Mouse (Mus musculus): ENCODE measurements around the gene Kat7. TPM values are rescaled to one million over a fixed set of nuclear protein-coding genes. Genes with fewer than 3 reads are reported as not detected.

Kat7 gene
- polyA plus RNA-seq, 1 experiment = 93.1 TPM

DNA sequence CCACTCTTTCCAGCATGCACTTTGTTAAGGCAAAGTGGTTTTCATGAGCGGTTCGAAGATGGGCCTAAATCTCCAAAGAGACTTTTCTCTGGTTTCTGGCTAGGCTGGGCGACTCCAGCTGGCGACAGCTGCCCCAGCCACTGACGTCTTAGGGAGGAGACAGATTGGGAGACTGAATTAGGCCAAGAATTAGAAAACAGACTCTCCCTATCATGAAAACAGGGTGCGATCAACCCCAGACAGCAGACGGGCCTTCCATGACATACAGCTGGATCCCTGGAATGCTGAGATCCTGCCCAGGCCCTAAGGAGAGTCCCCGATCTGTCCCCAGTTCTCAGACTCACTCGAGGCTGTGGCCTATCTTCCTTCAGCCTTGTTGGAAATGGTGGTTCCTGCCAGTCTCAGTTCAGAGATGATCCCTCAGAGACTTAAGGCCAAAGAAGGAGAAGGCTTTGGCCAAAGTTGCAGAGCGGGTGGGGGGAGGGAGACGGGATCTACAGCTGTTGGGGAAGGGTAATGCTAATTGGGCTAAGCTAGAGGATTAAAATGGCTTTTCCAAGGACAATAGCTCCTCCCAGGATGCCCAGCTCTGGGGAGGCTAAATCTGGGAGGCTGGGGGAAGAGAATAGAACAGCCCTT lies 46.1 kb downstream of the Kat7 start:
- Histone ChIP-seq H3K4me1 (ENCODE audit: control insufficient read depth, insufficient read depth, low read length) (peaks cover 4% of the 10 kb centered on the region), H3K4me3 (ENCODE audit: control insufficient read depth, low read depth, low read length) (no peak overlapping the region)

DNA sequence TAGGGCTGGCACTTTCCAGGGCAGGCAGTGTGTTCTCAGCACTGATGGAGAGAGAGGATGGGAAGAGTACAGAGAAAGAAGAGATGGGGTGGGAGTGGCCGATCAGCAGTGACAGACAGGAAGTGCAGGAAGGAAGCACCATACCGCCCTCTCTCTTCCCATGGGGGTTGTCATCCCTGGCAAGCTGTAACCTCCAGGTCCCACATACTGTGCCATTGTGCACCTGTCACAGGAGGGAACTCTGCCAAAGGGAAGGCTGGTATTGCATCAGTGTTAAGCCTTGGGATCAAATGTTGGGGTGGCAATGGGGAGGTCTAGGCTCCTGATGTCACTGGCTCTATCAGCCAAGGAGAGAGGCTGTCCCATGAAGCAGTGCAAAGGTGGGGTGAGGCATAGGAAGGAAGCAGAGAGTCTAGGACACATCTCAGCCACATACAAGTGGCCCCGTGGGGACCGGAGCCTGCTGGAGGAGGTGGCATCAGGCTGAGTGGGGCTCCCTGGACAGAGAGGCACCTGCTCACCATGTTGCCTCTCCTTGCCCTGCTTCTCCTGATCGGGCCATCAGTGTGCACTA lies 48.8 kb downstream of the Kat7 start, which contains the start of gene Tac4:
Tac4 (plus strand) TSS at position 352 of the 574 bp plus-strand sequence.
- no peak within 1 kb of the TSS for H3K4me3 ChIP-seq (ENCODE audit: control insufficient read depth, low read depth, low read length)
- H3K27ac ChIP-seq (ENCODE audit: control insufficient read depth, insufficient read depth, low read depth, low read length) = no peak within 1 kb of the TSS
- TF ChIP-seq POLR2A (IDR thresholded peaks at IDR 0.05; ENCODE audit: control insufficient read depth, low read depth, low read length) = no peak
- TF ChIP-seq CTCF (IDR thresholded peaks at IDR 0.05; ENCODE audit: control insufficient read depth, insufficient read depth, insufficient replicate concordance, low read depth, low read length) = no peak
- H3K27me3 ChIP-seq (ENCODE audit: control insufficient read depth, insufficient read depth, low read length) = no peaks in the 10 kb centered on the region
- H3K4me1 ChIP-seq (ENCODE audit: control insufficient read depth, insufficient read depth, low read length) = peaks cover 6% of the 10 kb centered on the region
- H3K36me3 ChIP-seq (ENCODE audit: control insufficient read depth, insufficient read depth, low read length) = no peaks in the 10 kb centered on the region

More for the DNA sequence above, 46.1 kb downstream of the Kat7 start:
- H3K27ac ChIP-seq (ENCODE audit: control insufficient read depth, insufficient read depth, low read depth, low read length) = peak overlapping the region; percentile 36
- H3K27me3 ChIP-seq (ENCODE audit: control insufficient read depth, insufficient read depth, low read length) = no peaks in the 10 kb centered on the region
- H3K36me3 ChIP-seq (ENCODE audit: control insufficient read depth, insufficient read depth, low read length) = no peaks in the 10 kb centered on the region
- TF ChIP-seq POLR2A (IDR thresholded peaks at IDR 0.05; ENCODE audit: control insufficient read depth, low read depth, low read length) (no peak), CTCF (IDR thresholded peaks at IDR 0.05; ENCODE audit: control insufficient read depth, insufficient read depth, insufficient replicate concordance, low read depth, low read length) (no peak)

DNA sequence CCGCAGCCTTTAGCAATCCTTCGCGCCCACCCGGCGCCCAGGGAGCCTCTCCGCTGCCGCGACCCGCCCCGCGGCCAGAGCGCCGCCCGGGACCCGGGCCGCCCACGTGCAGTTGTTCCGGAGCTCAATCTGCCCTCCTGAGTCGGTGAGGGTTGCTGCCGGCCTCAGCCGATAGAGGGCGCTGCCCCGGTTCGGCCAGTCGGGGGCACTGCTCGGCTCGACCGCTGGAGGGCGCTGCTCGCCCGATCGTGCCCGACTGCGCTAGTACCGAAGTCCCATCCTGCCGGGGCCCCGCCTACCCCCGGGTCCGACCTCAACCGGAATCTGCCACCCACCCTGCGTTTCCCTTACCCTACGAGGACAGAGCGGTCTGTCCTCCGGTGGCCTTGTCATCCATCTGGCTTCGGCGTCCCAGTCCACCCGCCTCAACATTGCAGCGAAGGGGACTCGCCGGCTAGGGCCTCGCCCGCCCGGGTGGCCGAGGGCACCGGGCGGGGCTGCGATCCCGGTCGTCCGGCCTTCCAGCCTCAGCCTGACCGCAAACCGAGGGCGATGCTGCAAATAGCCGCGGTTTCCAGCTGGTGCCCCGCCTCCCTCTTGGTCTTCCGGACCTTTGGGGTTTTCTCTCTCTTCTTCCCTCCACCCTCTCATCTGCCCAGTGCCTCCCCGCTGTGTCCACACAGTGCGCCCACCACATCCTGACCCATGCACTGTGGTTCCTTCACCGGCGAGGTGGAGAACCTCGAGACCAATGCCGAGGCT lies 50.8 kb downstream of the Kat7 start:
- H3K36me3 ChIP-seq (ENCODE audit: control insufficient read depth, insufficient read depth, low read length) = no peaks in the 10 kb centered on the region
- peak overlapping the region; percentile 93 for H3K4me3 ChIP-seq (ENCODE audit: control insufficient read depth, low read depth, low read length)
- peak; percentile 100 for TF ChIP-seq CTCF (IDR thresholded peaks at IDR 0.05; ENCODE audit: control insufficient read depth, insufficient read depth, insufficient replicate concordance, low read depth, low read length)
- no peak; the same call in 1 of the 2 replicates for TF ChIP-seq POLR2A (IDR thresholded peaks at IDR 0.05; ENCODE audit: control insufficient read depth, low read depth, low read length)
- H3K27me3 ChIP-seq (ENCODE audit: control insufficient read depth, insufficient read depth, low read length) = no peaks in the 10 kb centered on the region
- peak overlapping the region; percentile 79 for H3K27ac ChIP-seq (ENCODE audit: control insufficient read depth, insufficient read depth, low read depth, low read length)
- H3K4me1 ChIP-seq (ENCODE audit: control insufficient read depth, insufficient read depth, low read length) = peaks cover 6% of the 10 kb centered on the region

DNA sequence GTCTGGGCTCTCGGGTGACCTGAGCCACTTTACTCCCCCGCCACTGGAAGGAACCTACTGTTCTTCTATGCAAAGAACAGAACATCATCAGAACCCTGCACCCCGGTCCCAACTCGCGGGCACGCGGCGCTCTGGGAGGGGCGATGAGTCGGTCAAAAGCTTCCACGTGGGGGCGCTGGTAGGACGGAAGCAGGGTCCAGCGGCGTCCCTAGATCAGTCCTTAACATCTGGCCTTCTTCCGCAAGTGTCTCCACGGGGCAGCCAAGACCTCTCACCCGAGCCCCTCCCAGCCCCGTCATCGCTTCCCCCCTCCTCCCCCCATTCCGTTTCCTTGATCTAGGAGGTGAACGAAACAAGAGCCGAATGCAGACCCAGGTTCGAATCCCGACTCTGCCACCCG lies 51.6 kb downstream of the Kat7 start:
- H3K4me3 ChIP-seq (ENCODE audit: control insufficient read depth, low read depth, low read length) = peak overlapping the region; percentile 93
- H3K27me3 ChIP-seq (ENCODE audit: control insufficient read depth, insufficient read depth, low read length) = no peaks in the 10 kb centered on the region
- H3K4me1 ChIP-seq (ENCODE audit: control insufficient read depth, insufficient read depth, low read length) = peaks cover 6% of the 10 kb centered on the region
- H3K27ac ChIP-seq (ENCODE audit: control insufficient read depth, insufficient read depth, low read depth, low read length) = 0 out of 2 replicates have a peak overlapping the region, but pooled peaks have one; percentile 32
- no peaks in the 10 kb centered on the region for H3K36me3 ChIP-seq (ENCODE audit: control insufficient read depth, insufficient read depth, low read length)
- TF ChIP-seq POLR2A (IDR thresholded peaks at IDR 0.05; ENCODE audit: control insufficient read depth, low read depth, low read length) = no peak
- peak; percentile 67; the same call in 1 of the 2 replicates for TF ChIP-seq CTCF (IDR thresholded peaks at IDR 0.05; ENCODE audit: control insufficient read depth, insufficient read depth, insufficient replicate concordance, low read depth, low read length)

- H3K4me1 ChIP-seq (ENCODE audit: control insufficient read depth, insufficient read depth, low read length) = peaks cover 6% of the 10 kb centered on the region
- TF ChIP-seq POLR2A (IDR thresholded peaks at IDR 0.05; ENCODE audit: control insufficient read depth, low read depth, low read length) (no peak), CTCF (IDR thresholded peaks at IDR 0.05; ENCODE audit: control insufficient read depth, insufficient read depth, insufficient replicate concordance, low read depth, low read length) (no peak)
- H3K36me3 ChIP-seq (ENCODE audit: control insufficient read depth, insufficient read depth, low read length) = no peaks in the 10 kb centered on the region
- no peaks in the 10 kb centered on the region for H3K27me3 ChIP-seq (ENCODE audit: control insufficient read depth, insufficient read depth, low read length)
- H3K27ac ChIP-seq (ENCODE audit: control insufficient read depth, insufficient read depth, low read depth, low read length) = no peak overlapping the region
- no peak overlapping the region for H3K4me3 ChIP-seq (ENCODE audit: control insufficient read depth, low read depth, low read length)
Observed at GRCm38 (mm10) chr11:95257930-95258329, 52.1 kb downstream of the Kat7 start.

- H3K36me3 ChIP-seq (ENCODE audit: control insufficient read depth, insufficient read depth, low read length) = no peaks in the 10 kb centered on the region
- H3K4me1 ChIP-seq (ENCODE audit: control insufficient read depth, insufficient read depth, low read length) = peaks cover 8% of the 10 kb centered on the region
- TF ChIP-seq CTCF (IDR thresholded peaks at IDR 0.05; ENCODE audit: control insufficient read depth, insufficient read depth, insufficient replicate concordance, low read depth, low read length) = no peak
- TF ChIP-seq POLR2A (IDR thresholded peaks at IDR 0.05; ENCODE audit: control insufficient read depth, low read depth, low read length) = no peak
- no peak overlapping the region for H3K27ac ChIP-seq (ENCODE audit: control insufficient read depth, insufficient read depth, low read depth, low read length)
- H3K4me3 ChIP-seq (ENCODE audit: control insufficient read depth, low read depth, low read length) = no peak overlapping the region
- H3K27me3 ChIP-seq (ENCODE audit: control insufficient read depth, insufficient read depth, low read length) = no peaks in the 10 kb centered on the region
Observed at GRCm38 (mm10) chr11:95255747-95256146, 54.3 kb downstream of the Kat7 start.

DNA sequence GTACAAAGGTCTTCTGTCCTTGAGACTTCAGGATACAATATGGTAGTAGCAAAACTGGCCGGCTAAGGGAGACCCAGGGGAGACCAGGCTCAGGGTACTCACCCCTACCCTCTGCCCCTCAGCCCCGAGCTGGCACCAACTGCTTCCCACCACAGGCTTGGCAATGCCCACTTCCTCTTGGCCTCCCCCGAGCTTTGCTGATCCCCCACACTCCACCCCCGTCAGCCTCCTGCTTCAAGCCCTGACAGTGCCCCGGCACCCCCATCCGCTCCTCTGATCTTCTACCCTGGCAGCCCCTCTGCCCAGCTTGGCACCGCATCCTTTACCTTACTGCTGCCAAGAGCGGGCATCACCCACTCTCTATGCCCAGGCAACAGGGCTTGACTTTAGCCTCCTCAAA lies 55.9 kb downstream of the Kat7 start:
- H3K27me3 ChIP-seq (ENCODE audit: control insufficient read depth, insufficient read depth, low read length) = no peaks in the 10 kb centered on the region
- H3K4me3 ChIP-seq (ENCODE audit: control insufficient read depth, low read depth, low read length) = no peak overlapping the region
- no peak for TF ChIP-seq POLR2A (IDR thresholded peaks at IDR 0.05; ENCODE audit: control insufficient read depth, low read depth, low read length)
- TF ChIP-seq CTCF (IDR thresholded peaks at IDR 0.05; ENCODE audit: control insufficient read depth, insufficient read depth, insufficient replicate concordance, low read depth, low read length) = no peak
- H3K27ac ChIP-seq (ENCODE audit: control insufficient read depth, insufficient read depth, low read depth, low read length) = no peak overlapping the region
- peaks cover 4% of the 10 kb centered on the region; the same call in 1 of the 2 replicates for H3K4me1 ChIP-seq (ENCODE audit: control insufficient read depth, insufficient read depth, low read length)
- no peaks in the 10 kb centered on the region for H3K36me3 ChIP-seq (ENCODE audit: control insufficient read depth, insufficient read depth, low read length)
